Mouse (Mus musculus) CH12.LX (cell line): ENCODE measurements around the gene Mgat4e.

ENCODE experiments used
- CTCF ChIP-seq, 2 experiments: IDR thresholded peaks in 1 of 2; conservative IDR thresholded peaks in 1 of 2; 2 replicates each; pipeline ENCODE4 v1.5.1; 2011 to 2012; ENCODE audit warnings: low read depth in 2 of 2, low read length in 2 of 2, improper control_type of control experiment in 1 of 2, inconsistent platforms in 1 of 2, mild to moderate bottlenecking in 1 of 2, moderate library complexity in 1 of 2
- EP300 ChIP-seq: IDR thresholded peaks from 2 replicates; pipeline ENCODE4 v1.6.1; 2011; ENCODE audit warnings: low read length, improper control_type of control experiment
- MAZ ChIP-seq: IDR thresholded peaks from 2 replicates; pipeline ENCODE4 v1.6.1; 2012; ENCODE audit warnings: low read depth, mild to moderate bottlenecking, inconsistent platforms, low read length, improper control_type of control experiment, moderate library complexity
- TCF12 ChIP-seq: IDR thresholded peaks from 2 replicates; pipeline ENCODE4 v1.6.1; 2014; ENCODE audit warnings: low read depth, mild to moderate bottlenecking, inconsistent platforms, low read length, improper control_type of control experiment

DNA sequence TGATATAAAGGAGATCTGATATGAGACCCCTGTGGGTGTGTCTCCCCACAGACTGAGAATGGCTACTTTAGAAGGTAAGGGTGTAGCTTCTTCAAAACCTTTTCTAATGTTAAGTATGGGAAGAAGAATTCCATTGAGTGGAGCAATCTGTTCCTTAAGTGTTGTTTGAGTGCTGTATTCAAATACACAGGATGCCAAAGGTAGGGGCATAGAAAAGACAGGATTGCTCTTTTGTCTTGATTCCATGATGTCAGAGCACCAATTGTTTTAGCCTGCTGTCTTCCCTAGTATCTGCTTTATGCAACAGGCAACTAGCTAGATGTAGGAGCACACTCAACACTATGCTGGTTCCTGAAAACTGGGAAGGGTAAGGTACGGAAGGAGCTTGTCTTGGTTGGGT lies 14.4 kb downstream of the Mgat4e start:
- TF ChIP-seq EP300: no peak
- TF ChIP-seq CTCF (conservative IDR thresholded peaks at IDR 0.05 in 1 of 2, IDR thresholded peaks at IDR 0.05 in 1 of 2; ENCODE audit: low read depth in 2 of 2, low read length in 2 of 2): no peak
- TF ChIP-seq TCF12: no peak
- no peak for TF ChIP-seq MAZ
